Mouse (Mus musculus): Measurements from ENCODE around the gene Gm21992.

DNA sequence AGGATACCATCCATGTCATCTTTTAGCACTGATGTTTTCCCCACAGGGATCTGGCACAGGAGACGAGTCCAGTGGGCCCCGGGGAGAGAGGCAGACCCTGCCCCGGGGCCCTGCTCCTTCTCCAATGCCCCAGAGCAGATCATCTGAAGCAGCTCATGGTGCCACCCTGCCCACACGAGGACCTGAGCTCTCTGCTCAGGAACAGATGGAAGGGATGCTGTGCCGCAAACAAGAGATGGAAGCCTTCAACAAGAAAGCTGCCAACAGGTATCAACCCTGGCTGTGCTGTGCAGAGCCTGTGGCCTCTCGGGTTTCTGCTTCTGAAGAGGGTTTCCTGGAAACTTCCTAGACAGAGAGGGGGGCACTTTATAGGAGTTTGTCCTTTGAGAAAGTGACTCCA, 61.4 kb downstream of the Gm21992 start:
- TF ChIP-seq CTCF (IDR thresholded peaks at IDR 0.05; ENCODE audit: low read depth, low read length): no peak
- no peak for TF ChIP-seq POLR2A (IDR thresholded peaks at IDR 0.05; ENCODE audit: borderline replicate concordance, low read depth, low read length)
